Mouse (Mus musculus) brain, embryonic 14.5 days (tissue): ENCODE measurements around the gene Kazn.

Experiments used
- CTCF ChIP-seq: fragments of 200-500 bp; IDR thresholded peaks from 2 replicates; pipeline ENCODE4 v1.5.1; 2012; ENCODE audit warnings: inconsistent platforms, mild to moderate bottlenecking, moderate library complexity, borderline replicate concordance; ENCODE audit not compliant: insufficient read depth, insufficient read length; ENCODE audit errors: extremely low read depth
- POLR2A ChIP-seq: fragments of 200-500 bp; IDR thresholded peaks from 2 replicates; pipeline ENCODE4 v1.6.1; 2012; ENCODE audit warnings: mild to moderate bottlenecking, inconsistent platforms, borderline replicate concordance; ENCODE audit not compliant: poor library complexity, insufficient read depth, insufficient read length, severe bottlenecking; ENCODE audit errors: extremely low read depth

- no peak for TF ChIP-seq CTCF
- TF ChIP-seq POLR2A: no peak
Observed at GRCm38 (mm10) chr4:142246698-142247097, 7.5 kb upstream of the Kazn start.
